Mouse (Mus musculus) liver, adult 2 months (tissue): ENCODE results near the gene Rdm1.

ENCODE experiments used
- CTCF ChIP-seq: fragments of 200-500 bp; IDR thresholded peaks from 2 replicates; pipeline ENCODE4 v1.5.1; 2011; ENCODE audit warnings: low read depth, low read length, control low read depth
- POLR2A ChIP-seq: fragments of 200-500 bp; IDR thresholded peaks from 2 replicates; pipeline ENCODE4 v1.6.1; 2011; ENCODE audit warnings: low read length, control low read depth; ENCODE audit not compliant: insufficient read depth; ENCODE audit errors: extremely low read depth

DNA sequence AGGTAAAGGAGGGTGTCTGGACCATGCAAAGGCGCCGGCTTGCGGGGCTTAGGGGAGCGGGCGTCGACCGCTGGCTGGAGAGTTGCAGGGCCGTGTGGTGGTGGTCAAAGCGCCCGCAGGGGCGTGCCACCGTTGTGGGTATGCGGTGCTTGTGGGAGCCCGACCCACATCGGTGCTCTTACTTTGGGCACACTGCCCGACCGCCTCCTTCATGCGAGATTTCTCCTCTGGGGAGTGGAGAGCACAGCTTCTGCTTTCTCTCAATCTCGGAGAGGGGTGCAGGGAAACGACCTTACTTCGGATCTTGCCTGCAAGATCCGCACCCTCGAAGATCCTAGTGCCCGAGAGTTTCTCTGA lies 38.6 kb downstream of the Rdm1 start:
- TF ChIP-seq CTCF (no peak), POLR2A (no peak)
